Mouse (Mus musculus): ENCODE measurements around the gene Vangl1.

DNA sequence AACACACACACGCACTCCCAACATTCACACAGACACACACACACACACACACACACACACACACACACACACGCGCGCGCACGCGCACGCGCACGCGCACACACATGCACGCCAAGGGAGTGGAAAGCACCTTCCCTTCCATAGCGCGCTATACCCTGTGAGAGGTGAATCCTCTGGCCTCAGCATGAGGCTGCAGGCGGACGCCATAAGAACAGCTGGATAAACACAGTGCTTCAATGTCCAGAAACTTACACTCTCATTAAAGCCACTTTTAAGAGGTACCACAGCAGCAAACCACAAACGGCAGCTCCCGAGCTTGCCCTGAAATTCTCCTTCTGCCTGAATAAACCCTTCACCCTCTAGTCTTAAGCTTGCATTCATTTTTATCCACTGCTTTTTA lies 28.8 kb downstream of the Vangl1 start:
- TF ChIP-seq CTCF (IDR thresholded peaks at IDR 0.05; ENCODE audit: low read depth) (no peak), EP300 (IDR thresholded peaks at IDR 0.05; ENCODE audit: low read depth) (no peak)

All from liver, embryonic 14.5 days (tissue).